Mouse (Mus musculus) stomach, embryonic 15.5 days (tissue): ENCODE data around the gene B4galt1. TPM values are rescaled to one million over a fixed set of nuclear protein-coding genes. Genes with fewer than 3 reads are reported as not detected.

Experiments
- ATAC-seq: fragments of 200-750 bp; cut with Nextera tagmentation; 2 replicates; pipeline ENCODE4 v1.8.0; 2017; ENCODE audit warnings: low read depth, moderate number of reproducible peaks, moderate TSS enrichment; ENCODE audit not compliant: insufficient read depth, low FRiP score
- H3K27ac ChIP-seq: fragments of 300-500 bp; sonication (generic); 2 replicates; pipeline ENCODE4 v1.5.1; 2015; ENCODE audit warnings: mild to moderate bottlenecking, inconsistent platforms
- H3K27me3 ChIP-seq: fragments of 300-500 bp; sonication (generic); replicated peaks from 2 replicates; pipeline ENCODE4 v1.6.1; 2015; ENCODE audit warnings: inconsistent platforms
- H3K36me3 ChIP-seq: fragments of 300-500 bp; sonication (generic); 2 replicates; pipeline ENCODE4 v1.6.1; 2015; ENCODE audit warnings: inconsistent platforms
- H3K4me1 ChIP-seq: fragments of 300-500 bp; sonication (generic); 2 replicates; pipeline ENCODE4 v1.6.1; 2015; ENCODE audit warnings: inconsistent platforms
- H3K4me2 ChIP-seq: fragments of 300-500 bp; sonication (generic); 2 replicates; pipeline ENCODE4 v1.6.1; 2015; ENCODE audit warnings: mild to moderate bottlenecking, inconsistent platforms
- H3K4me3 ChIP-seq: fragments of 300-500 bp; sonication (generic); replicated peaks from 2 replicates; pipeline ENCODE4 v1.5.1; 2015; ENCODE audit warnings: inconsistent platforms
- H3K9ac ChIP-seq: fragments of 300-500 bp; sonication (generic); 2 replicates; pipeline ENCODE4 v1.6.1; 2015; ENCODE audit warnings: inconsistent platforms
- H3K9me3 ChIP-seq: fragments of 300-500 bp; sonication (generic); 2 replicates; pipeline ENCODE4 v1.6.1; 2016; ENCODE audit warnings: inconsistent platforms
- WGBS: fragments of 180-500 bp; shearing (Covaris S2); methylation state at CpG from one replicate; pipeline ENCODE4 v1.1.7; 2015; 5-methylcytosine and 5-hydroxymethylcytosine counted together
- polyA plus RNA-seq: library from polyadenylated mRNA; unstranded; fragments of >200 nt; fragmentation: Nextera tagmentation; extraction: Ambion mirVana; gene quantifications from 2 replicates; pipeline ENCODE4 v1.2.1, GENCODE M21; 2015

B4galt1 gene
- polyA plus RNA-seq: 47.2 and 47.8 TPM in 2 replicates

DNA sequence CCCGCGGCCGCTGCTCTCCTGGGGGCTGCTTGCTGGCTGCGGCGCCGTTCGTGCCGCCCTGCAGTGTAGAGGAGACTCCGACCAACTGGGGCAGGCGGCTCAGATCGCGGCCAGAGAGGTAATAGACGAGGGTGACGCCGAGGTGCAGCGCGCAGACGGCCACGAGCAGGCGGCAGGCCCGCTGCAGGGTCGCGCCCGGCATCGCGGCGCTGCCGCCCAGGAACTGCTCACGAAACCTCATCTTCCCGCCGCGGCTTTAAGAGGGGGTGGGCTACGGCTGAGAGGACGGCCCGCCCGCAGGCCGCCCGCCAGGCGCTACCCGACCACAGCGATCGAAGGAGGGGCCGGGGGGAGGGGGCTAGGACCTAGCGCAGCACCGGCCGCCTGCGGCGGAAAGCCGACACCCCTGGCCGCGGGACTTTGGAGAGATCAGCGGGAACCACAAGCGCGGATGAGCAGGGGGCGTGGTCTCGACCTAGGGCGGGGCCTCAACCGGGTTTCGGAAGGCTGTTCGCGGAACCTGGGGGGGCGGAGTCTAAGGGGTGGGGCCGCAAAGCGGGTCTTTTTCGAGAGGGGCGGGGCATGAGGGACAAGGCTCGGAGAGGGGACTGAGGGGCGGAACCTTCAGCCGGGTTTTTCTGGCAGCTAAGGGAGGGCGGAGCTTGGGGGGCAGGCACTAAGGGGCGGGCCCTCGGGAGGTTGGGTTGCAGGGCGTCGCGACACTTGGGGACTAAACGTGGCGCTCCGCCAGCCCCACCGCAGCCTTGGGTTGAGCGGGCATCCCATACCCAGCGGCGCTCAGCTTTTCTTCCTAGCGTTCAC, at the start of gene B4galt1:
Gene B4galt1 (minus strand): TSS at position 441 of the 822 bp plus-strand sequence.
- H3K9me3 ChIP-seq: no peaks in the 10 kb centered on the region
- WGBS: under 1% methylated on average over 78 of the region's 83 CpGs
- peaks cover 29% of the 10 kb centered on the region for H3K4me1 ChIP-seq
- no peaks in the 10 kb centered on the region for H3K36me3 ChIP-seq
- peak; percentile 92 for ATAC-seq
- H3K4me2 ChIP-seq: peak within 1 kb of the TSS; percentile 87
- peak within 1 kb of the TSS; percentile 86 for H3K4me3 ChIP-seq
- no peaks in the 10 kb centered on the region for H3K27me3 ChIP-seq
- H3K9ac ChIP-seq: peak within 1 kb of the TSS; percentile 88
- H3K27ac ChIP-seq: peak within 1 kb of the TSS; percentile 96

DNA sequence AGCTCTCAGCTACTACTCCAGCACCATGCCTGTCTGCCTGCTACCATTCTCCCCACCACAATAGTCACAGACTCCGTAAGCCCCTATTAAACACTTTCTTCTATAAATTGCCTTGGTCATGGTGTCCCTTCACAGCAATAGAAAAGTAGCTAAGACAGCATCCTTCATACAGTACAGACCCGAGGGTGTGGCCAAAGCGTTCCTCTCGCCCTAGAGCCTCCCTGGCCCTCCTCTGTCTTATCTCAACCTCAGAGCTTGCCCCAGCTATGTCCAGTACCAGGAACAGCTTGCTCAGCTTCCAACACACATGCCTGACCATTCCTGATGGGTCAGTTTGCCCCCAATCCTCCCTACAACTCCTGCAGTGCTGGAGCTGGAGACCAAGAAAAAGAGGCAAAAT, 46.8 kb upstream of the B4galt1 start:
- 0 out of 2 replicates have a peak, but pooled peaks have one; percentile 46 for ATAC-seq
- Histone ChIP-seq H3K27me3 (no peaks in the 10 kb centered on the region), H3K27ac (no peak overlapping the region), H3K9ac (no peak overlapping the region), H3K4me3 (no peak overlapping the region), H3K36me3 (no peaks in the 10 kb centered on the region), H3K4me2 (no peak overlapping the region), H3K9me3 (no peaks in the 10 kb centered on the region), H3K4me1 (0 out of 2 replicates have a peak, but pooled peaks cover 3% of the 10 kb centered on the region)
- 89% methylated on average over 4 of the region's 4 CpGs for WGBS

DNA sequence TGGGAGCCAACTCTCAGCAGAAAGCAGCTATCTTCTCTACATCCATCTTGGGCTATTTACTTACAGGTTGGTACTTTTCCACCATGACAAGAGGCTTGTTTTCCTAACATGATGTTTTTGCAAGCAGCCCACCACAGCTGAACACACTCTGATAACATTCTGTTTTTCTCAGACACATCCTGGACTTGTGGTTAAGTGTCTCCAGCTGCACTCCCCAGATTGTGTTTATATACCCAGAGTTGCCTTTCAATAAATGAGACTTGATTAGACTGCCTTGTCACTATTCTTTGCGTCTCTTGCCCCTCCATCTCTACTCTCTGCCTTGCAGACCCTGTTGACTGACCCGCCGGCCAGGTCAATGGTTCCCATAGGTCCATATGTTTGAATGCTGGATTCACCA, 46.3 kb upstream of the B4galt1 start:
- Histone ChIP-seq H3K9me3 (no peaks in the 10 kb centered on the region), H3K4me3 (no peak overlapping the region), H3K4me2 (no peak overlapping the region), H3K27ac (no peak overlapping the region), H3K36me3 (no peaks in the 10 kb centered on the region), H3K27me3 (no peaks in the 10 kb centered on the region), H3K4me1 (0 out of 2 replicates have a peak, but pooled peaks cover 3% of the 10 kb centered on the region), H3K9ac (no peak overlapping the region)
- 86% methylated on average over 3 of the region's 3 CpGs for WGBS
- no peak for ATAC-seq

DNA sequence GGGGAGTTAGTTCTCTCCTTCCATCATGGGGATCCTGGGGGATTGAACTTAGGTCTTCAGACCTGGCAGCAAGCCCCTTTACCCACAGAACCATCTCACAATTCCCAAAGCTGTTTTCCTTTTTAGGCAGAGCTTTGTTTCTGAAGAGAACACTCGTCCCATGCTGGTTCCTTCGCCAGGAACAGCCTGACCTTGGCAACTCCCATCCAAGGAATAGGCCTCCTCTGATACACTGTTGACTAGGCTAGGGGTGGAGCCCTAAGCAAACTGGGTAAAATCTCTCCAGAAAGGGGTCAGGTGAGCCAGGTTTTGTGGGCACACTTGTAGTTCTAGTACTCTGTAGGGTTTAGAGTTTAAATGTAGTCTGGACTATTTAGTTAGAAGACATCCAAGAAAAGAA, 45.5 kb upstream of the B4galt1 start:
- Histone ChIP-seq H3K4me2 (no peak overlapping the region), H3K4me1 (0 out of 2 replicates have a peak, but pooled peaks cover 3% of the 10 kb centered on the region), H3K9ac (no peak overlapping the region), H3K4me3 (no peak overlapping the region), H3K27ac (no peak overlapping the region), H3K27me3 (no peaks in the 10 kb centered on the region), H3K36me3 (no peaks in the 10 kb centered on the region), H3K9me3 (no peaks in the 10 kb centered on the region)
- 59% methylated on average over 2 of the region's 2 CpGs for WGBS
- no peak for ATAC-seq

DNA sequence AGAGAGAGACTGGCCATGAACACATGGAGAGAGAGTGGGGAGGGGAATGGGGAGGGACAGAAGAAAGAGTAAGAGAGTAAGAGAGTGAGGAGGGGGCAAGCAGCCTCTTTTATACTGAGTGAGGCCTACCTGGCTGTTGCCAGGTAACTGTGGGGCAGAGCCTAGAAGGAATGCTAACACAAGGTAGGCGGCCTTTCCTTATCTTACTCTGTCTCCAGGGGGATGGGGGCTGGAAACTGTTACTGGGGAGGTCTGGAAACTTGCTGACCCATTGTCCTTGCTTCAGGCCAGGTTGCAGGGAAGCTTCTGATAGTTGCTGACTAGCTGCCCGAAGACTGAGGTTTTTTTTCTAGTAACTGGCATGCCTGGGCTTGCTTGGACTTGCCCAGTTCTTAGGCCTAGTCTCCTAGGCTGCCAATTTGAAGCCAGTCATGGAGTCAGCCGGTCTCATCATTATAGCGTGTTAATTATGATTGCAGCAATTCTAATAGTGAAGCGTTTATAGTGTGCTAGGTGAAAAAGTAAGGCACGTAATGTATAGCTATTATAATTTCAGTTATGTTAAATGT, 44.8 kb upstream of the B4galt1 start:
- no peaks in the 10 kb centered on the region for H3K27me3 ChIP-seq
- peak; percentile 57; the same call in 1 of the 2 replicates for ATAC-seq
- H3K27ac ChIP-seq: peak overlapping the region; percentile 1; the same call in 1 of the 2 replicates
- H3K36me3 ChIP-seq: no peaks in the 10 kb centered on the region
- no peak overlapping the region for H3K4me2 ChIP-seq
- no peak overlapping the region for H3K4me3 ChIP-seq
- H3K9ac ChIP-seq: no peak overlapping the region
- no peaks in the 10 kb centered on the region for H3K9me3 ChIP-seq
- 73% methylated on average over 6 of the region's 6 CpGs for WGBS
- H3K4me1 ChIP-seq: 0 out of 2 replicates have a peak, but pooled peaks cover 3% of the 10 kb centered on the region

DNA sequence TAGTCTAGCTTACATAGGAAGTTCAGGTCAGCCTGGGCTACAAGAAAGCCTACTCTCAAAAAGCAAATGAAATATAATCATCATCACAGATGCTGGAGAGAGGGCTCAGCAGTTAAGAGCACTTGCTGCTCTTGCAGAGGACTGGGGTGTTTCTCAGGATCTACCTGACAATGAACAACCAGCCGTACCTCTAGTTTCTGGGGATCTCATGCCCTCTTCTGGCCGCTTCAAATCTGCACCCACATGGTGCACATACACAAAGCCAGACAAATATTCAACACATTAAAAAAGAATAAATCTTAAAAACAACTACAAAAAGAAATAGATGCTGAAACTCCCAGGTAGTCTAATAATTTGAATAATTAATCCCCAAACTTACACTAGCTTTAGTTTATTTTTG, 41.8 kb upstream of the B4galt1 start:
- H3K9me3 ChIP-seq: no peaks in the 10 kb centered on the region
- WGBS: 98% methylated on average over 2 of the region's 2 CpGs
- H3K36me3 ChIP-seq: no peaks in the 10 kb centered on the region
- H3K27ac ChIP-seq: no peak overlapping the region
- no peak overlapping the region for H3K4me3 ChIP-seq
- no peak overlapping the region for H3K4me2 ChIP-seq
- H3K9ac ChIP-seq: no peak overlapping the region
- no peak for ATAC-seq
- 0 out of 2 replicates have a peak, but pooled peaks cover 3% of the 10 kb centered on the region for H3K4me1 ChIP-seq
- no peaks in the 10 kb centered on the region for H3K27me3 ChIP-seq

DNA sequence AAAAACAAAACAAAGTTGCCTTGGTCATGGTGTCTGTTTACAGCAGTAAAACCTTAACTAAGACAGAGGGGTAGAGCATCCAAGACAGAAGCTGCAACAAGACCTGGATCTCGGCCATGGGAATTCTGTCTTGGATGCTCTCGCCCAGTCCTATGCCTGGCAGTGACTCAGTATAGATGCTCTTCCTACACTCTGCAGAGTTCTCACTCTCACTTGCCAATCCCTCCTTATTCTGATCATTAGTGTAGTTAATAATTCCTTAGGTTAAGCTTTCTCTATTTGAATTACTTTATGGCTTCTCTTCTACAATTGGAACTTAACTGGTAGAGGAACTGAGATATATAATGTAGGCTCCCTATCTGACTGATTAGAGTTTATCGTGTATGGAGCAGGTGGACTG, 41.3 kb upstream of the B4galt1 start:
- Histone ChIP-seq H3K4me1 (0 out of 2 replicates have a peak, but pooled peaks cover 3% of the 10 kb centered on the region), H3K9me3 (no peaks in the 10 kb centered on the region), H3K4me2 (no peak overlapping the region), H3K27me3 (no peaks in the 10 kb centered on the region), H3K36me3 (no peaks in the 10 kb centered on the region), H3K9ac (no peak overlapping the region), H3K4me3 (no peak overlapping the region), H3K27ac (no peak overlapping the region)
- no peak for ATAC-seq
- WGBS: 85% methylated on average over 3 of the region's 3 CpGs

DNA sequence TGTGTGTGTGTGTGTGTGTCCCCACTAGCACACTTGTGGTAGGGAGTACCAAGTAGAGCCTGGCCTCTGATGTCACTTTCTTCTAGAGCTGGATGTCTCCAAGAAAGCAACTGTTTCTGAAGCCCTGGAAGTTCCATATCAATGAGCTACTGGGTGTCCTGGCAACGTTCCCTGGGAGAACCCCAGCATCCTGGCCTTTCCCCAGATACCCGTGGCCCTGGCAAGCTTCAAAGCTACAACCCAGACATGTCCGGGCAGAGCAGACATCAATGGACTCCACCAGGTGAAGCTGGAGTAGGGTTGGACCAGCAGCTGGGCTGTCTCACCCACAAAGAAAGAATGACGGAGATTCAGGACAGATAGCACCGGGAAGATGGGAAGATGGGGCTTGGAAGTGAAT, 37.4 kb upstream of the B4galt1 start:
- H3K4me1 ChIP-seq: no peaks in the 10 kb centered on the region
- no peaks in the 10 kb centered on the region for H3K36me3 ChIP-seq
- H3K27ac ChIP-seq: no peak overlapping the region
- no peaks in the 10 kb centered on the region for H3K9me3 ChIP-seq
- no peak for ATAC-seq
- 65% methylated on average over 5 of the region's 5 CpGs for WGBS
- no peak overlapping the region for H3K4me3 ChIP-seq
- no peak overlapping the region for H3K9ac ChIP-seq
- H3K27me3 ChIP-seq: no peaks in the 10 kb centered on the region
- H3K4me2 ChIP-seq: no peak overlapping the region

DNA sequence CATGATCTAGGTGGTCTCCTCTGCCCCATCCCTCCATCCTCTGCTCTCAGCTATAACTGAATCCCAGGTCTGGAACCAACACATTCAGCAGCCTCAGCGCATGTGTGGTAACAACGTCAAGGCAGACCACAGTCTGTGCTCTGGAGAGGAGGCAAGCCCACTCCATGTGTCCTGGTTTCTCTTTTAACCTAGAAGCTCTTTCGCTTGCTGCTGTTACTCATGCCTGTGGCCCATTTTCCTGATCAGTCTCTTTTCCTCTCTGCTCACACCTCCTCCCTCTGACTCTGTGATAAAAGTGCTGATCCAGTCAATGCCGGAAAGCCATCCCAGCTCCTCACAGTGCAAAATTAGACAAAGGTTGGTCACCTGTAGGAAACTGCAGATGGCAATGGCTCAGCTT, 36.2 kb upstream of the B4galt1 start:
- Histone ChIP-seq H3K4me2 (no peak overlapping the region), H3K4me3 (no peak overlapping the region), H3K9ac (no peak overlapping the region), H3K36me3 (no peaks in the 10 kb centered on the region), H3K9me3 (no peaks in the 10 kb centered on the region), H3K27me3 (no peaks in the 10 kb centered on the region), H3K4me1 (no peaks in the 10 kb centered on the region), H3K27ac (no peak overlapping the region)
- 84% methylated on average over 4 of the region's 4 CpGs for WGBS
- ATAC-seq: no peak

DNA sequence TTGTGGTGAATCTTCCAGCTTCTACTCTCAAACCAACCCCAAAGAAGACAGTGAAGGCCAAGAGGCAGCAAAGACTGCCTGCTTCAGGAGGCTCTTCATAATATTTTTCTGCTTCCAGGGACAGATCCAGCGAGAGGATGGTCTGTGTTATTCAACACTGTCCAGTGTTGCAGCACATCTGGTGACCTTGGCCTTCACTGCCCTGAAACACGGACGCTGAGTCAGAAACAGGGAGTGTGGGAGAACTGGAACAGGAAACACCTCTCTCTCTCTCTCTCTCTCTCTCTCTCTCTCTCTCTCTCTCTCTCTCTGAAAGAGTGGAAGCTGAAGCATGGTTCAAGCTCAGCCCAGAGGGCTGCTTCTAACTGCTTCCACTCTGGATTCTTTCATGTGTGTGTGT, 35.4 kb upstream of the B4galt1 start:
- Histone ChIP-seq H3K9me3 (no peaks in the 10 kb centered on the region), H3K4me3 (no peak overlapping the region), H3K36me3 (no peaks in the 10 kb centered on the region), H3K27me3 (no peaks in the 10 kb centered on the region), H3K4me1 (no peaks in the 10 kb centered on the region), H3K9ac (no peak overlapping the region), H3K4me2 (no peak overlapping the region), H3K27ac (no peak overlapping the region)
- no peak for ATAC-seq
- WGBS: 30% methylated on average over 3 of the region's 3 CpGs

DNA sequence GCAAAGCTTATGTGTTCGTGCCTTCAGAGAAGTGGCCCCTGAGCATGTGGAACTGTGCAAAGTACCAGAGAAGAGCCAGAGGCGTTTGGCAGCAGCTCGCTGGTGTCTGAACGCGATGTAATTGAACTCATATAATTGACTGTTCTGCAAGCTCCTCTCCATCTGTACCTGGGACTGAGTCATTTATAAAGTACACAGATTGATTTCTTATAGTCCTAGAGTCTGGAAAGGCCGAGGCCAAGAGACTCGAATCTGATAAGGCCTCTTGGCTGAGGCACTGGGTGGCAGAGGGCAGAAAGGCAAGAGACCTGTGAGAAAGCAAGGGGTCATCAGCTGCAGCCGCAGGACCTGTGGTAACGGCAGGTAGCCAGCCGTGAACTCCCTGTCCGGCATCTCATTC, 35.0 kb upstream of the B4galt1 start:
- WGBS: 62% methylated on average over 11 of the region's 11 CpGs
- Histone ChIP-seq H3K4me3 (no peak overlapping the region), H3K9me3 (no peaks in the 10 kb centered on the region), H3K36me3 (no peaks in the 10 kb centered on the region), H3K9ac (no peak overlapping the region), H3K4me1 (no peaks in the 10 kb centered on the region), H3K27ac (no peak overlapping the region), H3K27me3 (no peaks in the 10 kb centered on the region), H3K4me2 (no peak overlapping the region)
- ATAC-seq: no peak

DNA sequence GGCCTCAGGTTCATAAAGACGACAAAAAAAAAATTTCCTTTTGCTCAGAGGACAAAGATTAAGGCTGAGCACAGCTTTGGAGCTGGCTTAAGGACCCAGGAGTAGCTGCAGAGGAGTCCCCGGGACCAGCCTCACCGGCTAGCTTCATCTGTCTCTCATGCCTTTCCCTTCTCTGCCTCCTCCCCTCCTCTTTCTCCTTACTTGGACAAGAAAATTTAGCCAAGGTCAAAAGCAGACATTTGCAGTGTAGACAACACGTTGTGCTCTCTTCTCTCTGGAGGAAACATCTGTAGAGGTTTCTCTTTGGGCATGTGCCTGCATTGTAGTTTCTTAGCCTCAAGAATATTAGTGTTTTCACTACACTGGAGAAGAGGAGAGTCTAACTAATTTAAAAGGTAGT, 32.1 kb upstream of the B4galt1 start:
- Histone ChIP-seq H3K9me3 (no peaks in the 10 kb centered on the region), H3K4me1 (no peaks in the 10 kb centered on the region), H3K27ac (no peak overlapping the region), H3K4me2 (no peak overlapping the region), H3K36me3 (no peaks in the 10 kb centered on the region), H3K9ac (no peak overlapping the region), H3K27me3 (no peaks in the 10 kb centered on the region), H3K4me3 (no peak overlapping the region)
- ATAC-seq: no peak
- WGBS: 65% methylated on average over 4 of the region's 4 CpGs
